Mouse (Mus musculus): ENCODE data around the gene Adnp.

GRCm38 (mm10) chr2:168158911-168159711, 47.8 kb downstream of the Adnp start:
- TF ChIP-seq CTCF (IDR thresholded peaks at IDR 0.05; ENCODE audit: control insufficient read depth, insufficient read depth, low read length) (no peak), POLR2A (IDR thresholded peaks at IDR 0.05; ENCODE audit: borderline replicate concordance, control insufficient read depth, low read depth, low read length) (no peak)
